Mouse (Mus musculus) cerebellum, adult 9-10 months (tissue): ENCODE data around the gene Adarb2.

Experiments
- DNase-seq: peaks from one replicate; pipeline ENCODE4 v3.0.0; 2022

The Adarb2 gene

GRCm38 (mm10) chr13:8691448-8691847 is 488.8 kb downstream of the Adarb2 start:
- no peak for DNase-seq

DNA sequence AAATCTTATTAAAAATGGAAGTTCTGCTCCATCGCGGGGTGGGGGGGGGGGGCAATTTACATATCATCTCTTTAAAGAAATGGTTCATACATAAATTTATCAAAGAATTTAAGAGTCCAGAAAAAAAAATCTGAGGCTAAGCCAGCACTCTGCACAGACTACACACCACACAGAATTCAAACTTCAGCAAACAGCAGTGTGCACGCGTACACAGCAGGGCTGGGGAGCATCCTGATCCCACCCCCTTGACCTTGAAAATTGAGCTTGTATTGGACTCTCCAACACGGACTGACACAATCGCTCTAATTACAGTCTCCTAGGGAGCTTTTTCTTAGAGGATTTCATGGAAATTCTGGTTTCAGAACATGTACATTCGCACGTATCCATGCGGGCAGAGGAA is 490.1 kb downstream of the Adarb2 start:
- no peak for DNase-seq

GRCm38 (mm10) chr13:8698451-8698850 is 495.8 kb downstream of the Adarb2 start:
- no peak for DNase-seq

DNA sequence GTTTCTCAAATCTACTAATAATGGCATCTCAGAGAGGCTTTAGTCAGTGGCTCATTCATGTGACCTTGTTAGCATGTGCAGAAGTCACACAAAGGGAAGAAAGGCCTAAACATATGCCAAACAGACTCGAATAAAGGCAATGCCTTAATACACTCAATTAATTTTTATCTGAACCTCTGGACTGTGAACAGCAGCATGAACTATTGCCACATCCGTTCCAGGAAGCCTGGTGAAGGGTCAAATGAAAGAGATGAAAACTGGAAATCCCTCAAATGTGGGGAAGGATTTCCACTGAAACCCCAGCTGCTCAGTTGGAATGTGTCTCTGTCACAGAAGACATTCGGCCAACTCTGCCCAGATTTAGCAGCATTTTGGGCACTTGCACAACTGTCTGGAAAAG is 497.2 kb downstream of the Adarb2 start:
- no peak for DNase-seq

- DNase-seq, result no peak
These were observed 498.3 kb downstream of the Adarb2 start for GRCm38 (mm10) chr13:8700981-8701380.

- no peak for DNase-seq
These were observed 502.6 kb downstream of the Adarb2 start for GRCm38 (mm10) chr13:8705296-8705695.

DNA sequence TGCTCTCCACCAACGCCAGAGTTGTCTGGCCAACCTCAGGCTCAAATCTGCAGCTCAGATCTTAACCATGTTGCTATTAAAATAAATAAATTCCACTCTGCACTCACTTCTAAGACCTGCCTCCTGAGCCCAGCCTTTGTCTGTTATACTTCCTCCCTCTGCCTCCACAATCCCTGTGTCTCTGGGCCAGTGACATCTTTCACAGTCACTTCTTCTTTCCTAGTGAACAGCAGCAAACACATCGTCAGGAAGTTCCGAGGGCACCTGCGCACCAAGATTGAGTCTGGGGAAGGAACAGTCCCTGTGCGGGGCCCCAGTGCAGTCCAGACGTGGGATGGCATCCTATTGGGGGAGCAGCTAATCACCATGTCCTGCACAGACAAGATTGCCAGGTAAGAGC is 510.7 kb downstream of the Adarb2 start:
- DNase-seq, result no peak

- DNase-seq, result no peak
These were observed 527.4 kb downstream of the Adarb2 start for GRCm38 (mm10) chr13:8729972-8730645.

- DNase-seq, result no peak
These were observed 534.6 kb downstream of the Adarb2 start for GRCm38 (mm10) chr13:8737139-8737865.

GRCm38 (mm10) chr13:8742792-8743191 is 540.1 kb downstream of the Adarb2 start:
- DNase-seq, result no peak

- DNase-seq, result peak; percentile 14
These were observed 541.9 kb downstream of the Adarb2 start for GRCm38 (mm10) chr13:8744565-8744964.

- DNase-seq, result no peak
These were observed 542.9 kb downstream of the Adarb2 start for GRCm38 (mm10) chr13:8745596-8745995.

DNA sequence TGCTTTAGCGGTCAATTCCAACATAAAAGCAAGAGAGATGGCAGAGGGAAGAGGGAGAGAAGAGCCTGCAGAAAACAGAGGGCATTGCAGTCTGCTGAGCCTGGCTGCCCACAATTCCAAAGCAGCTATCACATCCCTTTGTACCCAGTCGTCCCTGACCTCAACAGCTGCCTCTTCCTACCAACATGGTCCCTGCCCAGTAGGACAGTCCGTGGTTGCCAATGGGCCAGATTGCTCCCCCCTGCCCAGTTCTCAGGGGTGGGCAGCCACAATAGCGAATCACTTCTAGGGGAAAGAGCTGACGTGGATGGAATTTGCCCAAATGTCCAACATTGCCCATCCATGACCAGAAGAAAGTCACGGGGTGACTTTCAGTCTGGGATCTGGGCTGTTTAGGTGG is 546.8 kb downstream of the Adarb2 start:
- DNase-seq, result no peak

DNA sequence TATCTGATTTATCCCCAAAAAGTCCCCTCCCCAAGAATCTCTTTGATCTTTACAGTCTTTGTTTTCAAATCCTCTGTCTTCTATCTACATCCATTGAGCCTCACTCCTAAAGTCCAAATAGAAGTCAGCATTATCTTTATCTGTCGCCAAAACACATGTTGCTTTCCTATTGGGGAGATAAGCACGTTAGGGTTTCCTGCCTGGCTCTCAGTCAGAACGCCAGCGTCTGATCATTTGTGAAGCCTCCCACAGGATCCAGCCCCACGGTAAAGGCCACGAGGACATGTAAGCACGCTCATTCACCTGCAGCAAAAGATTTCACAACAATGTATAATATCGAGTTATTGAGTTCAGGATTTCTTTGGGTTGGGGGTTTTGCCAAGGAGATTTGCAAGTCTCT is 558.3 kb downstream of the Adarb2 start:
- DNase-seq, result no peak

DNA sequence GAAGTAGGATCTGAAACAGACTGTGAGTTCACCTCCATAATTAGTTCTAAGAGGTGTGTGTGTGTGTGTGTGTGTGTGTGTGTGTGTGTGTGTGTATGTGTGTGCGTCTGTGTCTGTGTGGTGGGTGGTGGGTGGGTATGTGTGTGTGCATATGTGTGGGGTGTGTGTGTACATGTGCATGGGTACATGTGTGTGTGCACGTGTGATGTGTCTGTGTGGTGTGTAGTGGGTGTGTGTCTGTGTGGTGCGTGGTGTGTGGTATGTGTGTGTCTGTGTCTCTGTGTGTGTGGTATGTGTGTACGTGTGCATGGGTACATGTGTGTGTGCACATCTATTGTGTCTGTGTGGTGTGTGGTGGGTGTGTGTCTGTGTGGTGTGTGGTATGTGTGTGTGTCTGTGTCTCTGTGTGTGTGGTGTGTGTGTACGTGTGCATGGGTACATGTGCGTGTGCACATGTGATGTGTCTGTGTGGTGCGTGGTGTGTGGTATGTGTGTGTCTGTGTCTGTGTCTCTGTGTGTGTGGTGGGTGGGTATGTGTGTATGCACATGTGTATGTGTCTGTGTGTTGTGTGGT is 567.1 kb downstream of the Adarb2 start:
- DNase-seq, result no peak

- no peak for DNase-seq
These were observed 568.0 kb downstream of the Adarb2 start for GRCm38 (mm10) chr13:8770616-8771015.

- DNase-seq, result peak; percentile 31
These were observed 577.8 kb downstream of the Adarb2 start for GRCm38 (mm10) chr13:8780441-8780840.

- peak; percentile 74 for DNase-seq
These were observed 580.0 kb downstream of the Adarb2 start for GRCm38 (mm10) chr13:8782636-8783035.

DNA sequence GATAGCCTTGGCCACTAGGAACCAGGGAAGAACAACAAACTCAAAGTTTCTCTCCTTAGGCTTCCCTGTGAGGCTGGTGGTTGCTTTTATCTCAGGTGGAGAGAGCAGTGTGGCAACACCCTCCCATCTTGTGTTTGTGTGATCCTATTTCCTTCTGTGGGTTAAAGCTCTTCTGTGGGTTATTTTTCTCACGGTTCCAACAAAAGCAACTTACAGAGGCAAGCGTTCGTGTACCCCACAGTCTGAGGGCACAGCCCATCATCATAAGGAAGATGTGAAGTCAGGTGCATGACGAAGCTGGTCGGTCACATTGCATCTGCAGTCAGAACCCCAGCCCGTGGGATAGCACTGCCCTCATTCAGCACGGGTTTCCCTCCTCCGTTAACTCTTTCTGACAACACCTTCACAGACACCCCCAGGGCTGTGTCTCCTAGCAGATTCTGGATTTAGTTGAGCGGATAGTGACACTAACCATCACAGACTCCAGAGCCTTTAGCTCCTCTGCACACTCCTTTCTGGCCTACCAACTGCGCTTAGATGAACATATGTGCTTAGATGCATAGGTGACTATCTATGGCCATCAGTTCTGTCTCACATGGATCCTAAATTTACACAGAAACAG is 581.1 kb downstream of the Adarb2 start:
- DNase-seq, result no peak

GRCm38 (mm10) chr13:8784308-8785061 is 581.8 kb downstream of the Adarb2 start:
- no peak for DNase-seq

GRCm38 (mm10) chr13:8785185-8785584 is 582.5 kb downstream of the Adarb2 start:
- peak; percentile 58 for DNase-seq

DNA sequence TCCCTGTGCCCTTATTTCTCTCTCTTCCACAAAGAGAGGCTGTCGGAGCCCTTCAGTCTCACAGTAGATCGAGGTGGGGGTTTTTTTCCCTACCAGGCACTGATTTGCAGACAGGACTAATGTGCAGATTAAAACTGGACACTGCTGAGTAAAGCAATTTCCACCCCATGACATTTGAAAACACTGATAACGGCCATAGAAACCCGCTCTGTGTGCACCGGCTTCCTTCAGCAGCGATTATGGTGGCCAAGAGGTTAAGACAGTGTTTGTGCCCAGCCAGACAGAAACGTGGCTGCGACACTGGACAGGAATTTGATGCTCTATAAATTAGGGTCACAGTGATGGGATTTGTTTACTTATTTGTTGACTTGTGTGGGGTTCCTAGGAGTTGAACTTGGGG is 590.6 kb downstream of the Adarb2 start:
- DNase-seq, result no peak

- no peak for DNase-seq
These were observed 597.9 kb downstream of the Adarb2 start for GRCm38 (mm10) chr13:8800576-8800975.
